Mouse (Mus musculus): ENCODE data around the gene Nsun4.

The Nsun4 gene

DNA sequence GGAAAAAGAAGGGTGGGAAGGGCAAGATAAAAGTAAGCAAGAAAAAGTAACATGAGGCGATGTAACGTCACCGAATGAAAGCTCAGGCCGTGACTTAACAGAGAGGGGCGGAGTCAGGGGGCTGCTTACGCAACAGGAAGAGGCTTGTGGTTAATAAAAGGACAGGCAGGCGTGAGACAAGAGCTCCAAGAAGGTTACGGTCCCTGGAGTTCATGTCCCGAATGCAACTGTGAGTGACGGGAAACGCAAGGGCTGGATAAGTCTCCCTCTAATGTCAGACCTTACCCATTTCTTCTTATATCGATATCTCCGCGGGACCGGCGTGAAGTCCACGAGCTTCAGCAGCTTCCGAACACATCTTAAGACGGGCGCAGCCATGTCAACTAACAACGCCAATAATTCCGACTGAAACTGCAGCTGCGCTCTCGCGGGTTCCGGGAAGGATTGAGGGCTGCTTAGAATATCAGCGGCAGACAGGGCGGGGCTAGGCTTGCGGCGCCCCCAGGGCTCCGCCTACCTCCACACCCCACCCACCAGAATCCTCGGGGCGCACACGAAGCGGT lies at the start of gene Nsun4:
TSS of gene Nsun4 (minus strand) at position 478 of the 563 bp plus-strand sequence.
- DNase-seq (ENCODE audit: low spot score), result peak; percentile 81

DNA sequence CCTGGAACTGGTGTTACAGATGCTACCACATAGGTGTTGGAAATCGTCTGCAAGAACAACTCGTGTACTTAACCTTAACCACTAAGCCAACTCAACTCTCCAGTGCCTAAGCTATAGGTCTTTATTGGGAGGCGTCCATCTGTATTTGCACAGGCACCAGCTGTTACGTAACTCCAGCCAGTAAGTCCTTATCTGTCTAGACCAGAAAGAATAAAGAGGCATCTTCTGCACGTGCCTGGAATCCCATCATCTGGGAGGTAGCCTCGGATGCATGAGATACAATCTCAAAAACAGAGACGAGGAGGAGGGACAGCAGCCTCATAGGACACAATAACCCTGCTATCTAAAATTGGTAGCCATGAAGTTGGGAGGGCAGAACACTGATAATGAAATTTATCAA lies 47.3 kb upstream of the Nsun4 start:
- DNase-seq (ENCODE audit: low spot score), result no peak

DNA sequence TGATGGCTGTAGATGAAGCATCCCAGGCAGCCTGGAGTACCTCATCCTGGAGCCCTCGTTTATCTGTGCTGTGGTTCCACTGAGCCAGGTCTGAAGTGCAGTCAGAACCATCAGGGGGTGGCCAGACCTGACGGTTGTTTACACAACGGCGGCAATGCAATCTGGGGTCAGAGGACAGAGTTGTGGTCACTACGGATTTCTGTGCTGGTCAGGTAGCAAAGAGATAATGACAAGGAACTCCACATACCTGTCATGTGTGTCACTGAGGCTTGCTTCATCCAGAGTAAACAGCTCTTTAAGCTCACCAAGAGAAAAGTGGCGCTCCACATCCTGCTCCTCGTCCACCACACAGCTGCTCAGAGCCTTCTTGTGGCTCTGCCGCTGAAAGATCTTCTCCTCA lies 43.5 kb upstream of the Nsun4 start:
- no peak for DNase-seq (ENCODE audit: low spot score)

- no peak for DNase-seq (ENCODE audit: low spot score)
Measured at GRCm38 (mm10) chr4:116096291-116096690, 42.6 kb upstream of the Nsun4 start.

DNA sequence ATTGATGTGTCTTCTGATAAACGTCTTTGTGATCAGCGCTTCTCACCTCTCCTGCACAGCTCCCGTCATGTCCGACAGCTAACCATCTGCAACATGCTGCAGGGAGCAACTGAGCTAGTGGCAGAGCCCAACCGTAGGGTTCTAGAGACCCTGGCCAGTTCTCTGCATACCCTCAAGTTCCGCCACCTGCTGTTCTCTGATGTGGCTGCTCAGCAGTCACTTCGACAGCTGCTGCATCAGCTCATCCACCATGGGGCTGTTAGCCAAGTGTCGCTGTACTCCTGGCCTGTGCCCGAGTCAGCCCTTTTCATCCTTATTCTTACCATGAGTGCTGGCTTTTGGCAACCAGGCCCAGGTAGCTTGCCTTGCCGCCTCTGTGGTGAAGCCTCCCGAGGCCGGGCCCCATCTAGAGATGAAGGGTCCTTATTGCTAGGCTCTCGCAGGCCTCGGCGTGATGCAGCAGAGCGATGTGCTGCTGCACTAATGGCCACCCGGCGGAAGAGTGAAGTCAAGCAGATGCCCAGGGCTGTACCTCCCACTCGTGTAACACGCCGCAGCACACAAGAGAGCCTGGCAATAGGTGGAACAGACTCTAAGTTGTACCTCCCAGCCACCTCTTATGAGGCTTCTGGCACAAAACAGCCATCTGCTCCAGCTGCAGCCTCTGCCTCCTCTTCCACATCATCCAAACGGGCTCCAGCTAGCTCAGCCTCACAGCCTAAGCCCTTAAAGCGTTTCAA lies 35.0 kb upstream of the Nsun4 start:
- no peak for DNase-seq (ENCODE audit: low spot score)

- no peak for DNase-seq (ENCODE audit: low spot score)
Measured at GRCm38 (mm10) chr4:116077240-116078095, 23.8 kb upstream of the Nsun4 start.

- peak; percentile 40 for DNase-seq (ENCODE audit: low spot score)
Measured at GRCm38 (mm10) chr4:116076369-116077231, 22.9 kb upstream of the Nsun4 start.

DNA sequence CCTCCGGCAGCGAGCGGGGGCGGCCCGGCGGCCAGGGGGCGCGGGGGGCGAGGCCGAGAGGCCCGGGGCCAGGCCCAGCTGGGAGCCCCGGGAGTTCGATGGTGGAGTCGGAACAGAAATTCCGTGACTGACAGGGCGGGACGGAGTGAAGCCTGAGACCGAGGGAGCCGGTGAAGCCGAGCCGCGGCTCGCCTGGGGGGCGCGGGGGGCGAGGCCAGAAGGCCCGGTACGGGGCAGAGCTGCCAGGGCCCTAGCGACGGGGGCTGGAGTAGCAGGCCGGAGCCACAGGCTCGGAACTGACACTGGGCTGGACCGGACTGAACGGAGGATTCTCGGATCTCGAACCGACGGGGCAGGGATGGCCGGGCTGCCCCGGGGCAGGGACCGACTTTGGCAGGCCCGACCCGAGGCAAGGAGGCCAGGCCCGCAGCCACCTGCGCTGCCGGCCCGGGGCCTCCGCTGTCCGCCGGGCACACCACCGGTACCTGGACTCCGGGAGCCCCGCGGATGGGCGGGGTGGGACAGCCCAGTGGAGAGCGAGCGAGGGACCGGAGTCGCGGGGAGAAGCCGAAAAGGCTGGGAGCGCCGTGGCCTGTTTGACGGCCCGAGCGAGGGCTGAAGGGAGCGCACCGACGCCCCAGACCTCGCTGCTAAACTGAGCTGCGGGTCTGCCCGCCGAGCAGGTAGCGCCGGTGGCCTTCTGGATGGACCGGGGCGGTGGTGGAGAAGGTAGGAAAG lies 22.1 kb upstream of the Nsun4 start:
- peak; percentile 61 for DNase-seq (ENCODE audit: low spot score)

GRCm38 (mm10) chr4:116074861-116075620 lies 21.4 kb upstream of the Nsun4 start, which contains the start of the genes Uqcrh and Lrrc41:
Gene Uqcrh (minus strand): TSS chr4:116075071.
Gene Lrrc41 (plus strand): TSS chr4:116075269.
- DNase-seq (ENCODE audit: low spot score), result peak; percentile 91

DNA sequence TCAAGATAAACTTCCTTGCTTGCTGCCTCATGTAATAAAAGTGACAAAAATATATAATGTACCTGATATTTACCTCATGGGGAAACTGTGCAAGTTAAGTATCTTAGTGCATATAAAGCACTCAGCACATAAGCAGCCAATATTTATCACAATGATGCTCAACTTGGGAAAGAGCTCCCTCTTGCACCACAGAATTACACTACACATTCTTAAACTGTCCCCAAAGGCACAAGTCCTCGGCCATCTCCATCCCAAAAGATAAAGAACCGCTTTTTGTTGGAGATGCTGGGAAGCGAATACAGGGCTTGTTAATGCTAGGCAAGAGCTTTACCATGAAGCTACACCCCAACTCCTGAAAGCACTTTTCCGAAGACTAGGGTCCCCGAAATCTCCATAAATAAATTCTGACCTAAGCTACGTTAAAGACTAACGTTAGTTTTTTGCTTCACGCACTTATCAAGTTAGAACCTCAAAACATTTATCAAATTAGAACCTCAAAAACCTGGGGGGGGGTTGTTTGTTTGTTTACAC lies 20.5 kb upstream of the Nsun4 start:
- DNase-seq (ENCODE audit: low spot score), result no peak

- DNase-seq (ENCODE audit: low spot score), result no peak
Measured at GRCm38 (mm10) chr4:116073146-116073545, 19.5 kb upstream of the Nsun4 start.

DNA sequence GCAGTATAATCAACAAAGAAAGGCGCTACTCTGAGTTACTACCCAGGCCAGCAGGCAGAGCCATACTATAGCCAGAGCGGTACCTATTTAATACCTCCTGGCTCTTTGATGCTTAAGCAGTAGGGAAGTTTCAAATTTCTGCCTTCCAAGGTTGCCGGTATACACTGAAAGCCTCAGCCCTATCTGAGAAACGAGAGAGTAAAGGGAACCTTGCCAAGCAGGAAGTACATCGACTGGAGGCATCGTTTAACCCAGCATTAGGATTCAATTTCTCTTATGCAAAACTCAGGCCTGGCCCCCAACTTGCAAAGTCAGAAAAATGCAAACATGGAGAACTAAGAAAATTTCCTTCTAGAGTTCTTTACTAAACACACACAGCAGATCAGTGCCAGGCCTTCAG lies 16.4 kb upstream of the Nsun4 start:
- no peak for DNase-seq (ENCODE audit: low spot score)

DNA sequence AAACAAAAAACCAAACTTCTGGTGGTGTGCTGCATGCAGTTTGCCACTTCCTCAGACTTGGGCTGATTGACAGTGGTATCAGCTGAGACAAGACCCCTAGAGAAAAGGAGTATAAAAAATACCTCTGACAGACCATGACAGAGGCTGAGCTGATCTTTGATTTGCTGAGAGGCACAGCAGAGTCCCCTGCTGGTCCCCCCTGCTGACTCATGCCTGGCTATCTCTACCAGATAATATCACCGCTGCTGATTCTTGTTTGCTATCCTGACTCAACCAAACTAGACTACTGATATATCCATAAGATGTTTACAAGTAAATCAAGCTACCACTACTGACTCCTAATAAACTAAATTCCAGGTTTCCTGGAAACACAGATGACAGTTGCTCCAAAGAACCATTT lies 10.2 kb upstream of the Nsun4 start:
- no peak for DNase-seq (ENCODE audit: low spot score)

DNA sequence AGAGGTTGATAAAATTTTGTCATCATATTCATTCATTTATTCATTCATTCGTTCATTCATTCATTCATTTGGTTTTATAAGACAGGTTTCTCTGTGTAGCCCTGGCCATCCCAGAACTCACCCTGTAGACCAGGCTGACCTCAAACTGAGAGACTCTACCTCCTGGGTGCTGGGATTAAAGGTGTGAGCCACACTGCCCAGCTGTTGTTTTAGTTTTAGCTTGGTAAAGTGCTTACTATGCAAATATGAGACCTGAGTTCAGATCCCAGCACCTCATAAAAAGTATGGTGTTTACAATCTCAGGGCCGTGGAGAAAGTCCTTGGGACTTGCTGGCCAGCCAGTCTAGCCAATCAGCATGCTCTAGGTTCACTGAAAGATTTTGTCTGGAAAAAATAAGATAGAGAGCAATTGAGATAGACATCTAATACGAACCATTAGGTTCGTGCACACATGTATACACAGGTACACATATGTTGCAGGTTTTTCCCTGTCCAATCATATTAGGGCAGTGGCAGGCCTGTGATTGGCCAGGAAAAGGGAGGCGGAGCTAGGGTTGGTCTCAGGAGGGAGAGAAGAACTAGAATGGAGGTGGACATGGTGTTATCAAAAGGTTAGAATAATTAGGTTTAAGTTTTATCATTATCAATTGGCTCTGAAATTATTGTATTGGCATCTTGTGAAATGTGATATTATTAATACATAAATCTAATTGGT lies 5.5 kb upstream of the Nsun4 start:
- no peak for DNase-seq (ENCODE audit: low spot score)

- DNase-seq (ENCODE audit: low spot score), result no peak
Measured at GRCm38 (mm10) chr4:116057559-116057958, 3.9 kb upstream of the Nsun4 start.

DNA sequence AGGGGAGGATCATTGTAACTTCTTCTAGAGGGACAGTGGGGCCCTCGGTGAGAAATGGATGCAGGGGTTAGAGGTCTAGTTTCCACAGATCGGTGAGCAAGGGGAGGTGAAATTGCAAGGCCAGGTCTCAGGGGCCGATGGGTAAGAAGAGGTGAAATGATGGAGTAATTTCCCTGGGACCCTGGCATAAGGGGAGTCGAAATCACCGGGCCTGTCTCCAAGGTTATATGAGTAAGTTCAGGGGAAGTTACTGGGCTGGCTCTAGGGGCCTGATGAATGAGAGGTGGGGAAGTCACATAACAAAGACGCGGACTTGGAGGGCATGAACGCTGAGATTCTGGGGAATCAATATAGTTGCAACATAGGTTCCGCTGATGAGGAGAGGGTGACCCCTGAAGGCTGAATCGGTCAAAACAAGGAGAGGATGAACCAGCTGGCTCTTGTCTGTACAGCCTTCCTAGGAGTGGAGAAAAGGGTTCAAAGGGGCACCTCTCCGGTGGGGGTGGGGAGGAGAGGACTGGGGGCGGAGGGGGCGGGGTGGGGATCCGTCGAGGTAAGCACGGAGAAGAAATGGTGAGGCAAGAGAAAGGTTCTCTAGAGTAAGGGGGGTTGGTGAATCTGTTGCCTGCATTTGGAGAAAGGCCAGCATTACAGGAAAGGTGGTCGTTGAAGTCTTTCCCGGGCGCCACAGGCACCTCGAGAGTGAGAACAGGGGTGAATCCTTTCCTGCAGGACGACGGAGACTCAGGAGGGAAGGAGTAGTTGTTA lies 966 bp downstream of the Nsun4 start:
- DNase-seq (ENCODE audit: low spot score), result no peak

GRCm38 (mm10) chr4:116049211-116049610 lies 4.5 kb downstream of the Nsun4 start:
- no peak for DNase-seq (ENCODE audit: low spot score)

DNA sequence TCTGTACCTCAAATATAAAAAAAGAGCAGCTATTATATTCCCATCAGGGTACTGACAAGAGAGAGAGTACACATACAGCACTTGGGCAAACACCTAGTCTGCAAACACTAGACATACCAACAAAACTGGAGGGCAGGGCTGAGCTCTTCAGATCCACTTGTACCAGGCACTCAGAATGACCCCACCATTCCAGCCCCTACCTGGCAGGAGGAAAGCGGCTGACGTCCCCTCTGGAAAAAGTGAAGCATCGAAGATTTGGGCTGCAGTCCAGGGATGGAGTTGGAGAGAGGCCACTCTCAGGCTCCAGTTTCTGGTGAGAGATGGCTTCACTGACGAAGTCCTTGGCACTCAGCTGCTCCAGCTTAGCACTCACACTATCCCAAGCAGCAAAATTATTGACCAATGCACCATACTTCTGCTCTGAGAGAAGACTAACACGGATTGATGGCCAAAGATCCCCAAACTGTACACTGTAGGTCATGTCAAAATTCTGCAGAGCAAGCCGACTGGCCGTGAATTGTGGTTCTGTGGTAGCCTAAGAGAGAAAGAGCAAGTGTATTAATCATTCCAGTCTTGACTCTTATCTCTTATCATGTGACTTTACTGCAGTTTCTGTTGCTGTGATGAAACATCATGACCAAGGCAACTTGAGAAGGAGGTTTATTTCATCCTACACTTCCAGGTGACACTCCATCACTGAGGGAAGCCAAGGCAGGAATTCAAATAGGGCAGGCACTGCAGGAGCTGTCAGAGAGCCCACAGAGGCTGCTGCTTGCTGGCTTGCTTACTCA lies 5.4 kb downstream of the Nsun4 start:
- DNase-seq (ENCODE audit: low spot score), result no peak

Measured in ovary, postnatal 14 days (tissue).